In the genomic region with DNA sequence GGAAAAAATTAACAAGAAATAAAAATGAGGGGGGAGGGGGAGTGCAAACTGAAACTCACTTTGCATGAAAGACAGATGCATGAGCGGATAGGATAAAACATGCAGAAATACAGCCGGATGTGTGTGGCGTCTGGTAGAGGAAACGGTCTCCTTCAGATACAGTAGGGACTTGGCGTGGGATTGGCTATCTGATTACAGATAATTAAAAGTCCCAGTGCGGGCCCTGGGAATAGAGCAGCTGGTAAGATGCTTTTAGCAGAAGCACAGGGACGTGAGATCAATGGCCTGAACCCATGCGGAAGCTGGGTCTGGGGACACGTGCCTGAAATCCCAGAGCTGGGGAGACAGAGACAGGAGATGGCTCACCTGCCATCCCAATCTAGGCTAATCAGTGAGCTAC, we compare ENCODE assay signal across 20 mouse cellular contexts.
"Had no signal": no experiment of that assay in that cellular context is flagged by ENCODE, and none has a peak within 500 bp of the region (broad histone marks: within the 10 kb centered on the region; RNA-seq: fewer than 3 reads in every experiment).

No protein-coding gene starts in this region.

- ATAC-seq: hindbrain, postnatal 0 days; intestine, embryonic 15.5 days; liver, embryonic 12.5 days had no signal

- H3K4me3 ChIP-seq: hindbrain, embryonic 13.5 days; hindbrain, embryonic 15.5 days; intestine, embryonic 15.5 days; limb, embryonic 13.5 days; limb, embryonic 15.5 days; liver, embryonic 12.5 days had no signal

- H3K36me3 ChIP-seq: hindbrain, embryonic 13.5 days; hindbrain, embryonic 15.5 days; intestine, embryonic 15.5 days; limb, embryonic 13.5 days; limb, embryonic 15.5 days; liver, embryonic 12.5 days had no signal

- H3K27me3 ChIP-seq: hindbrain, embryonic 13.5 days; hindbrain, embryonic 15.5 days; intestine, embryonic 15.5 days; limb, embryonic 13.5 days; limb, embryonic 15.5 days; liver, embryonic 12.5 days had no signal

- DNase-seq: gastrocnemius, postnatal 14 days; gastrocnemius, postnatal 36 days; heart, postnatal 36 days; kidney, adult 11 months; kidney, adult 2 months; kidney, adult 9 months; kidney, postnatal 14 days; kidney, postnatal 36 days; layer of hippocampus, adult 9-11 months; layer of hippocampus, postnatal 36 days; left cerebral cortex, postnatal 4 days had no signal

- H3K27ac ChIP-seq: hindbrain, embryonic 13.5 days; hindbrain, embryonic 15.5 days; hindbrain, postnatal 0 days; intestine, embryonic 15.5 days; limb, embryonic 13.5 days; limb, embryonic 15.5 days; liver, embryonic 12.5 days; liver, embryonic 14.5 days had no signal

- H3K4me2 ChIP-seq: heart, embryonic 11.5 days; hindbrain, embryonic 13.5 days; hindbrain, embryonic 15.5 days; intestine, embryonic 15.5 days; limb, embryonic 13.5 days; limb, embryonic 15.5 days; liver, embryonic 12.5 days had no signal

- H3K4me1 ChIP-seq: hindbrain, embryonic 13.5 days; hindbrain, embryonic 15.5 days; intestine, embryonic 15.5 days; limb, embryonic 13.5 days; limb, embryonic 15.5 days; liver, embryonic 12.5 days had no signal

- H3K9me3 ChIP-seq: hindbrain, embryonic 13.5 days; hindbrain, embryonic 15.5 days; intestine, embryonic 15.5 days; limb, embryonic 13.5 days; limb, embryonic 15.5 days; liver, embryonic 12.5 days had no signal

- H3K9ac ChIP-seq: hindbrain, embryonic 13.5 days; hindbrain, embryonic 15.5 days; intestine, embryonic 15.5 days; limb, embryonic 13.5 days; limb, embryonic 15.5 days; liver, embryonic 12.5 days; liver, embryonic 14.5 days had no signal
